10 mouse cellular contexts compared by ENCODE assay signal in the genomic region with DNA sequence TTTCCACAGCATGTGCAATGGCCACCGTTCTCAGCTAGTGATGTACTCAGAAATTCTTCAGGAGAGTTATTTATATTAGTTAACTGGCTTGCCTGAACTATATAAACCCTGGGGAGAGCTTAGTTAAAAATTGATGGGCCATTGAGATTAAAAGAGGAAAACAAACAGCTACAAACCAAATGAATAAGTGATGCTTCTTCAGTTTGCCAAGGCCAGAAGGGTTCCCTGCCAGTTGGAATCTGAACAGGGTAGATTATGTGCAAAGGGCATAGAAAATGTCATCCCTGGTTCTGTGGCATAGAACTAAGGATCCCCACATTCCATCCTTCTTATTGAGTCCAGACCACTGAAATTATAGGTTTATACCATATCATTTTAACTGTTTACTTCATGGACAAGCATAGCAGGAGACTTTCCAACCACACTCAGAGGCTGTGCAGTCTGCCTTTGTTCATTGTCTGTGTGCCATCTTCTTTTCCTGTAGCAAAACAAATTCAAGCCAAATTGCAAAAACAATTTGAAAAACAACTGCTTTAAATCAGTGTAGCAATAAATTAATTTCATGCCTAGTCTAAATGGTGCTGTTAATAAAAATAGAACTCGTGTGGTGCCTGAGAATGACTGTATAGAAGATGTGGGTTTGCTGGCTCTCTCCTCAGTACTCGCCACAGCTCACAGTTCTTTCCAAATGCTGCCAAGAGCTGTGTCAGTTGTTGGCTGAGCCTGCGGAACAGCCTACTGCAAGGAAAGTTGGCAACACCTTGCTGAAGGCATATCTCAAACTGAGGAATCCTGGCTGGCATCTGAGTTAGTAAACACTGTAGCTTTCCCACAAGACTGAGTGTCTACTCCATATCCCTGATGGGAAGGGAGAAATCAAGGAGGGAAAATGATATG.
A peak's percentile ranks its signal among the peaks of the same experiment; 100 is the strongest.
DNase-seq lines count a peak whose midpoint lies in the region; ATAC-seq lines count a peak whose summit lies in the region.
"Had no signal": no experiment of that assay in that cellular context is flagged by ENCODE, and none has a peak within 500 bp of the region (broad histone marks: within the 10 kb centered on the region; RNA-seq: fewer than 3 reads in every experiment).

No protein-coding gene starts in this region.

- H3K4me3 ChIP-seq in kidney, embryonic 14.5 days (ENCODE audit: low read length) = no peak overlapping the region
- H3K4me3 ChIP-seq: erythroblast, embryonic 14.5 days had no signal

- no peaks in the 10 kb centered on the region for H3K36me3 ChIP-seq in kidney, embryonic 14.5 days (ENCODE audit: control insufficient read depth, insufficient read depth, low read length)

- no peak for ATAC-seq in kidney, embryonic 14.5 days (ENCODE audit: low FRiP score, low TSS enrichment)

- H3K9ac ChIP-seq in kidney, embryonic 14.5 days (ENCODE audit: low read depth, low read length) = no peak overlapping the region

- no peaks in the 10 kb centered on the region for H3K27me3 ChIP-seq in kidney, embryonic 14.5 days (ENCODE audit: control insufficient read depth, insufficient read depth, low read length)

- no peak overlapping the region for H3K4me2 ChIP-seq in kidney, embryonic 14.5 days (replicated peaks; ENCODE audit: low read depth, low read length)

- no peaks in the 10 kb centered on the region for H3K4me1 ChIP-seq in kidney, embryonic 14.5 days (ENCODE audit: control insufficient read depth, insufficient read depth, low read length)

- no peaks in the 10 kb centered on the region for H3K9me3 ChIP-seq in kidney, embryonic 14.5 days (ENCODE audit: control insufficient read depth, low read length)

- WGBS in kidney, embryonic 14.5 days = 71% methylated on average over 4 of the region's 4 CpGs

- DNase-seq in adrenal gland, adult 8-10 months = peak; percentile 1
- no peak for DNase-seq in adrenal gland, adult 18-20 months (ENCODE audit: low spot score in 2 of 2)
- DNase-seq in kidney, adult 9 months = peak; percentile 55
- DNase-seq in layer of hippocampus, adult 11-12 months (ENCODE audit: low spot score) = peak; percentile 48
- peak; percentile 20 for DNase-seq in right cerebral cortex, postnatal 14 days
- no peak for DNase-seq in ovary, postnatal 10 days (ENCODE audit: low spot score)
- DNase-seq in MN1 (ENCODE audit: low spot score) = no peak

- no peak overlapping the region for H3K27ac ChIP-seq in kidney, embryonic 14.5 days (ENCODE audit: low read depth, low read length)
- H3K27ac ChIP-seq: kidney, postnatal 0 days had no signal

Comparison
In these comparisons a context has a peak if more than half of its experiments do, and no peak if none do; other contexts are left out.
1. DNase-seq: peak in adrenal gland, adult 8-10 months (single experiment), kidney, adult 9 months (single experiment), layer of hippocampus, adult 11-12 months (single experiment) and right cerebral cortex, postnatal 14 days (single experiment); none in adrenal gland, adult 18-20 months (0 of 2), ovary, postnatal 10 days (single experiment) and MN1 (single experiment).